Comparison of ENCODE assay signal across 8 mouse cellular contexts in the genomic region with DNA sequence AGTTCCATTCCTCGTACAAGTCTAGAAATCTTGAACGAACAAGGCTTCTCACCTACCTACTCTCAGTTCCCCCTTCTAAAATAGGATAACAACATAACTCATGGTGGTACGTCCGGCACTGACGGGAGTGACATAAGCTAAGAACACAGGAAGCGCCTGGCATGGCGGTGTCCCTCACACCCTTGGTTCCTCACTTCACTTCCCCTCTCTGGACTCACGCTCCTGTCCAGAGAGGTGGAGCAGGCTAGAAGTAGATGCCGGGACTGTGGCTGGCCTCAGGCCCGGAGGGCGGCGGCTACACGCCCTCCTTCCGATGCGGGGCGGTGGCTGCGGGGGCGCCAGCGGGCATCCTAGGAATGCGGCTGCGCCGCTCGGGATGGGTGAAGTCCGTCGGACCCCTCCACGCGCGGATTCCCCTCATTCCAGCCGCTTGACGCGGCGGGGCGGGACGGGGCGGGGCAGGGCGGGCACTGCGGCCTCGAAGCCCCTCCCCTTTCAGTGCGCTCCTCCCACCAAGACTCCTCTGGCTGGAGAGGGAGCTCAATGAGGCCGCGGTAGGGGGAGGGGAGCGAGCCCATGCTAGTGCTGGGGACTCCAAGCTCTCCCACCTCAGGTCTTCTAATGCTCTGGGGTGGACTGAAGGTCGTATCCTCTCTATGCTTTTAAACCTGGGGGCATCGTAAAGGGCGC. TPM values are rescaled to one million over a fixed set of nuclear protein-coding genes. Genes with fewer than 3 reads are reported as not detected.
A peak's percentile ranks its signal among the peaks of the same experiment; 100 is the strongest.
DNase-seq lines count a peak whose midpoint lies in the region; ATAC-seq and TF ChIP-seq lines count a peak whose summit lies in the region.

No protein-coding gene starts in this region.

- no peaks in the 10 kb centered on the region for H3K9me3 ChIP-seq in midbrain, postnatal 0 days (ENCODE audit: low read length)

- WGBS in midbrain, postnatal 0 days, result 2% methylated on average over 42 of the region's 45 CpGs

- peaks cover 29% of the 10 kb centered on the region for H3K27me3 ChIP-seq in midbrain, postnatal 0 days (ENCODE audit: insufficient read depth, low read length)

- H3K4me1 ChIP-seq in midbrain, postnatal 0 days (ENCODE audit: insufficient read depth, low read length), result peaks cover 19% of the 10 kb centered on the region

- peak; percentile 36 to 52 for DNase-seq in frontal cortex, postnatal 36 days (ENCODE audit: low spot score in 2 of 2)
- DNase-seq in cerebellum, postnatal 25 days, result peak; percentile 82
- peak; percentile 77 for DNase-seq in gastrocnemius, postnatal 14 days
- peak; percentile 92 for DNase-seq in liver
- peak; percentile 56 for DNase-seq in midbrain, postnatal 0 days (ENCODE audit: low spot score)
- peak; percentile 84 to 91 for DNase-seq in spleen, postnatal 4 days (ENCODE audit: low spot score in 2 of 2)

- H3K9ac ChIP-seq in midbrain, postnatal 0 days (replicated peaks; ENCODE audit: low read length, poor library complexity, severe bottlenecking), result peak overlapping the region; percentile 50

- H3K4me3 ChIP-seq in midbrain, postnatal 0 days (ENCODE audit: low read depth, low read length), result peak overlapping the region; percentile 44

- no peak for ATAC-seq in frontal cortex, adult (ENCODE audit: low TSS enrichment)
- peak; percentile 32 for ATAC-seq in inflammation-experienced regulatory T-cells, adult 6 months
- ATAC-seq in midbrain, postnatal 0 days (ENCODE audit: low FRiP score), result no peak

- no peak for TF ChIP-seq CTCF in midbrain, postnatal 0 days (IDR thresholded peaks at IDR 0.05)

- peak overlapping the region; percentile 94 for H3K4me2 ChIP-seq in midbrain, postnatal 0 days (ENCODE audit: low read depth, low read length, poor library complexity, severe bottlenecking)

- intact Hi-C loops in gastrocnemius, postnatal 14 days (cut with DNase I; ENCODE audit: low total_unique reads), result no loop called here

- H3K36me3 ChIP-seq in midbrain, postnatal 0 days (ENCODE audit: insufficient read depth, low read length), result 0 out of 2 replicates have a peak, but pooled peaks cover 8% of the 10 kb centered on the region

- no peak overlapping the region for H3K27ac ChIP-seq in midbrain, postnatal 0 days (ENCODE audit: low read depth, low read length)

RNA-seq across cellular contexts. Expression of a gene that starts 3.6 kb away (rescaled TPM):
- 10 to 100 TPM; 50.5 to 51.8 TPM for total RNA-seq in gastrocnemius, postnatal 14 days (2021)
- polyA plus RNA-seq in inflammation-experienced regulatory T-cells, adult 6 months (2017; shearing (Covaris generic)), result 10 to 100 TPM; 15.6 to 24.5 (median 23.1) TPM
- 19.3 and 22.8 TPM in 2 replicates for total RNA-seq in midbrain, postnatal 0 days (2014; rRNA removed)
- polyA plus RNA-seq in midbrain, postnatal 0 days (2015; fragmentation: Nextera tagmentation; extraction: Ambion mirVana), result 7.7 and 7.8 TPM in 2 replicates

RNA-seq across cellular contexts. Expression of a gene that starts 23.1 kb away (rescaled TPM):
- 10 to 100 TPM; 17.0 to 23.0 TPM for total RNA-seq in gastrocnemius, postnatal 14 days (2021)
- polyA plus RNA-seq in inflammation-experienced regulatory T-cells, adult 6 months (2017; shearing (Covaris generic)), result 100 to 1,000 TPM; 110 to 156 (median 133) TPM
- 50.0 and 50.2 TPM in 2 replicates for total RNA-seq in midbrain, postnatal 0 days (2014; rRNA removed)
- polyA plus RNA-seq in midbrain, postnatal 0 days (2015; fragmentation: Nextera tagmentation; extraction: Ambion mirVana), result 43.7 and 49.9 TPM in 2 replicates

RNA-seq across cellular contexts. Expression of a gene that starts 25.1 kb away (rescaled TPM):
- 10 to 100 TPM; 44.6 to 45.4 TPM for total RNA-seq in gastrocnemius, postnatal 14 days (2021)
- 10 to 100 TPM; 10.5 to 13.5 (median 12.0) TPM for polyA plus RNA-seq in inflammation-experienced regulatory T-cells, adult 6 months (2017; shearing (Covaris generic))
- 79.5 and 90.1 TPM in 2 replicates for total RNA-seq in midbrain, postnatal 0 days (2014; rRNA removed)
- polyA plus RNA-seq in midbrain, postnatal 0 days (2015; fragmentation: Nextera tagmentation; extraction: Ambion mirVana), result 71.6 and 75.0 TPM in 2 replicates
